Mouse (Mus musculus) ES-CJ7 (cell line): ENCODE measurements around the gene Morn3.

Experiments
- DNase-seq: peaks from one replicate; pipeline ENCODE4 v3.0.0; 2011; ENCODE audit warnings: low read depth, low spot score

The Morn3 gene

GRCm38 (mm10) chr5:123060706-123061401 is 14.0 kb upstream of the Morn3 start:
- no peak for DNase-seq

- peak; percentile 90 for DNase-seq
These were observed 13.1 kb upstream of the Morn3 start for GRCm38 (mm10) chr5:123059757-123060520.

- DNase-seq, result no peak
These were observed 11.7 kb upstream of the Morn3 start for GRCm38 (mm10) chr5:123058251-123059102.

GRCm38 (mm10) chr5:123057366-123058250 is 10.8 kb upstream of the Morn3 start:
- DNase-seq, result peak; percentile 100

GRCm38 (mm10) chr5:123051736-123052135 is 4.9 kb upstream of the Morn3 start:
- DNase-seq, result peak; percentile 71

GRCm38 (mm10) chr5:123050918-123051317 is 4.1 kb upstream of the Morn3 start:
- DNase-seq, result no peak

GRCm38 (mm10) chr5:123049271-123049670 is 2.5 kb upstream of the Morn3 start:
- DNase-seq, result peak; percentile 88

GRCm38 (mm10) chr5:123045561-123046295 is 1.1 kb downstream of the Morn3 start:
- DNase-seq, result peak; percentile 92

GRCm38 (mm10) chr5:123043856-123044255 is 3.0 kb downstream of the Morn3 start:
- peak; percentile 70 for DNase-seq

GRCm38 (mm10) chr5:123040796-123041195 is 6.0 kb downstream of the Morn3 start:
- DNase-seq, result peak; percentile 74

GRCm38 (mm10) chr5:123039120-123039752 is 7.6 kb downstream of the Morn3 start:
- peak; percentile 90 for DNase-seq

- DNase-seq, result no peak
These were observed 8.7 kb downstream of the Morn3 start for GRCm38 (mm10) chr5:123038115-123038514.

GRCm38 (mm10) chr5:123035564-123035963 is 11.3 kb downstream of the Morn3 start:
- peak; percentile 88 for DNase-seq

- no peak for DNase-seq
These were observed 11.7 kb downstream of the Morn3 start for GRCm38 (mm10) chr5:123035089-123035488.

GRCm38 (mm10) chr5:123033646-123034160 is 13.1 kb downstream of the Morn3 start:
- DNase-seq, result no peak

- DNase-seq, result no peak
These were observed 15.5 kb downstream of the Morn3 start for GRCm38 (mm10) chr5:123031312-123031711.

GRCm38 (mm10) chr5:123029729-123030128 is 17.1 kb downstream of the Morn3 start:
- DNase-seq, result no peak

GRCm38 (mm10) chr5:123027436-123027835 is 19.4 kb downstream of the Morn3 start:
- no peak for DNase-seq

GRCm38 (mm10) chr5:123026414-123026813 is 20.4 kb downstream of the Morn3 start:
- DNase-seq, result no peak
